Mouse (Mus musculus) kidney, adult 2 months (tissue): ENCODE data around the gene Rps6kb1.

ENCODE experiments used
- CTCF ChIP-seq: fragments of 200-500 bp; conservative IDR thresholded peaks from 2 replicates; pipeline ENCODE4 v1.5.1; 2011; ENCODE audit warnings: low read depth, mild to moderate bottlenecking, control low read depth, low read length, moderate library complexity, mixed read lengths; ENCODE audit not compliant: insufficient read depth, insufficient read length
- POLR2A ChIP-seq: fragments of 200-500 bp; IDR thresholded peaks from one replicate; pipeline ENCODE4 v1.6.1; 2011; ENCODE audit warnings: low read depth, low read length, control low read depth

- TF ChIP-seq CTCF (no peak), POLR2A (no peak)
Observed at GRCm38 (mm10) chr11:86583313-86583825, 38.8 kb upstream of the Rps6kb1 start.
